Mouse (Mus musculus) adrenal gland (tissue): ENCODE measurements around the gene Rab11fip3.

ENCODE experiments used
- intact Hi-C: fragments of 180-260 bp; cut with DNase I; formaldehyde crosslinking; loops from one replicate; pipeline ENCODE4 v1.15.1; 2025

The Rab11fip3 gene

DNA sequence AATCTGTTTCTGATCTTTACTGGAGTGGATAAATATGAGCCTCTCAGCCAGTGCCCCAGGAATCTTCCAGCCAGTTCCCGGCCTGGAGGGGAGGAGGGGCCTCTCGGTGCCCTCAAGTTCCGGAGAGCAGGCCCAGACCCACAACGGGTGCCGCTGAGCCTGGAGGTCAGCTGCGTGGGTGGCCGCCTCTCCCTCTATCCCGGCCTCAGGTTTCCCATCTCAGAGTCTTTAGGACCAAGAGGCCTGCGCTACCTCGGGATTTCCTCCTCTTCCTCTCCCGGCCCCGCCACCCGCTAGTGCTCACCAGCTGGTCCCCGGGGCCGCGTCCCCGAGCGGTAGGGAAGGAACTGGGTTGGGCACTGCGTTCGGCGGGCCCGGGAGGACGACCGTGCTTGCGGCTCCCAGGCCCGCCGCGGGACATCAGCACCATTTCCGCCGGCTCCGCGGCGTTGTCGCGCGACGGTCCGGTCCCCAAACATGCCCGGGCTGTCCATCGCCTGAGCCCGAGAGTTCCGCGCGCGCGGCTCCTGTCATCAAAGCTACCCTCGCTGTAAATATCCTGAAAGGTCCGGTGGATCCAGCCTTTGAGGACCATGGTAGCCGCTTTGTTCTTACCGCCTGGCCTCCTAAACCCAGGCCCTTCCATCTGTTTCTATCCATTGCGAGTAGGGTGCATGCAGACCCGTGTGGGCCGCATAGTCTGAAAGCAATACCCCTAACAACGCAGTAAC, 127.7 kb downstream of the Rab11fip3 start:
- intact Hi-C loops = no loop called here
